Comparison of ENCODE assay signal across 8 mouse cellular contexts in the genomic region with DNA sequence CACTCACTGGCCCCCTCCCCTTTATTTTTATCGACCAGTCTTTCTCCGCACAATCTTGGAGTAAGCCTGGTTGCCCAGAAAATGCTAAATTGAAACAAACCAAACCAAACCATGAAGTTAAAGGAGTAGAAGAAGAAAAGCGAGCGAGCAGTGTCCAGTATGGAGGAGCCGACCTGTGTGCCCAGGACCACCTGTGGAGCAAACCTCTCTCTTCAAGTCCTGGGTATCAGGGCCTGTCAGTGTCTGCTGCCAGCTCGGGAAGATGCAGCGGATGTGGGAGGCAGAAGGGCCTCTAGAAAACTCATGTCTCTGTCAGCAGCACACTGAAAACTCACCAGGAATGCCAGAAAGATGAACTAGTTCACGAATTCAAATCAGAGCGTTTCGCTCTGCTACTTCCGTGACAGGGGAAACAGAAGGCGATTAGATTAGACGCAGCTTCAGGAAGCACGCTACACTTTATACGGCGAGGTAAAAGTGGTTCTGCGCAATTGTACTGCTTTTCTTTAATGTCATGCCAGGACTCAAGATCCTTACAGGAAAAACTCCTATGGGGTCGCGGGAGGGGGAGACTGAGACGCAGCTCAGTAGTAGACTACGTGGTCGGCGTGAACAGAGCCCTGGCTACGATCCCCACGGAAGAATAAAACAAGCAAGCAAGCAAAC. TPM values are rescaled to one million over a fixed set of nuclear protein-coding genes. Genes with fewer than 3 reads are reported as not detected.
A peak's percentile ranks its signal among the peaks of the same experiment; 100 is the strongest.
DNase-seq lines count a peak whose midpoint lies in the region; ATAC-seq and TF ChIP-seq lines count a peak whose summit lies in the region.

No protein-coding gene starts in this region.

- H3K9ac ChIP-seq in heart, postnatal 0 days (replicated peaks; ENCODE audit: low read depth, low read length) = peak overlapping the region; percentile 43
- no peak overlapping the region; the same call in 1 of the 2 replicates for H3K9ac ChIP-seq in liver, postnatal 0 days (replicated peaks)

- TF ChIP-seq EP300 in heart, postnatal 0 days (IDR thresholded peaks at IDR 0.05; ENCODE audit: low read depth) = peak; percentile 62; the same call in 1 of the 2 replicates
- TF ChIP-seq EP300 in liver, postnatal 0 days (IDR thresholded peaks at IDR 0.05; ENCODE audit: low read depth) = peak; percentile 55; the same call in 1 of the 2 replicates

- peaks cover 4% of the 10 kb centered on the region; the same call in 1 of the 2 replicates for H3K4me1 ChIP-seq in brown adipose tissue, adult 24 weeks (ENCODE audit: control insufficient read depth, insufficient read depth, insufficient read length, low read length)
- H3K4me1 ChIP-seq in heart, postnatal 0 days (ENCODE audit: control insufficient read depth, insufficient read depth) = no peaks in the 10 kb centered on the region
- peaks cover 10% of the 10 kb centered on the region; the same call in 1 of the 2 replicates for H3K4me1 ChIP-seq in liver, postnatal 0 days (ENCODE audit: insufficient read depth)

- H3K9me3 ChIP-seq in heart, postnatal 0 days (replicated peaks; ENCODE audit: control insufficient read depth, low read length) = no peaks in the 10 kb centered on the region
- H3K9me3 ChIP-seq in liver, postnatal 0 days (ENCODE audit: low read length) = no peaks in the 10 kb centered on the region

- DNase-seq in retina, embryonic 14.5 days (ENCODE audit: low spot score) = peak; percentile 39
- DNase-seq in retina, postnatal 1 day = no peak
- DNase-seq in heart, postnatal 0 days (ENCODE audit: low spot score) = peak; percentile 30
- no peak for DNase-seq in liver, postnatal 0 days
- no peak for DNase-seq in left cerebral cortex, adult 9 months (ENCODE audit: low spot score in 2 of 2)
- no peak for DNase-seq in cerebellum, adult 11 months

- no peaks in the 10 kb centered on the region for H3K36me3 ChIP-seq in heart, postnatal 0 days (replicated peaks; ENCODE audit: control insufficient read depth, insufficient read depth, low read length)
- no peaks in the 10 kb centered on the region for H3K36me3 ChIP-seq in liver, postnatal 0 days (replicated peaks; ENCODE audit: insufficient read depth, low read length)

- 10% methylated on average over 25 of the region's 25 CpGs for whole genome bisulfite sequencing in heart, postnatal 0 days
- WGBS in liver, postnatal 0 days (ENCODE audit: insufficient replicate concordance) = 9% methylated on average over 25 of the region's 25 CpGs

- no peak overlapping the region for H3K27ac ChIP-seq in brown adipose tissue, adult 24 weeks (replicated peaks; ENCODE audit: low read depth, low read length)
- no peak overlapping the region for H3K27ac ChIP-seq in heart, postnatal 0 days (ENCODE audit: low read depth)
- H3K27ac ChIP-seq in liver, postnatal 0 days (ENCODE audit: low read depth) = no peak overlapping the region

- H3K4me3 ChIP-seq in brown adipose tissue, adult 24 weeks (ENCODE audit: insufficient read depth, low read depth, low read length) = peak overlapping the region; percentile 52
- peak overlapping the region; percentile 41 for H3K4me3 ChIP-seq in heart, postnatal 0 days (ENCODE audit: low read depth, low read length)
- peak overlapping the region; percentile 45 for H3K4me3 ChIP-seq in liver, postnatal 0 days (ENCODE audit: low read depth, low read length)

- peaks cover 3% of the 10 kb centered on the region; the same call in 1 of the 2 replicates for H3K27me3 ChIP-seq in heart, postnatal 0 days (ENCODE audit: control insufficient read depth, insufficient read depth, low read length)
- H3K27me3 ChIP-seq in liver, postnatal 0 days (ENCODE audit: insufficient read depth, low read length) = peaks cover 9% of the 10 kb centered on the region; the same call in 1 of the 2 replicates

- no peak for TF ChIP-seq CTCF in heart, postnatal 0 days (IDR thresholded peaks at IDR 0.05; ENCODE audit: low read depth)
- TF ChIP-seq CTCF in liver, postnatal 0 days (IDR thresholded peaks at IDR 0.05; ENCODE audit: low read depth) = no peak

- peak; percentile 25; the same call in 1 of the 2 replicates for ATAC-seq in heart, postnatal 0 days (ENCODE audit: insufficient read depth, low read depth)
- peak; percentile 41; the same call in 1 of the 2 replicates for ATAC-seq in liver, postnatal 0 days
- peak; percentile 34; the same call in 1 of the 2 replicates for ATAC-seq in neutrophil, adult 5-6 weeks (ENCODE audit: extremely low read depth, insufficient number of reproducible peaks, low FRiP score, poor library complexity, severe bottlenecking)

- H3K4me2 ChIP-seq in heart, postnatal 0 days (ENCODE audit: low read depth, low read length) = peak overlapping the region; percentile 91
- peak overlapping the region; percentile 86 for H3K4me2 ChIP-seq in liver, postnatal 0 days (ENCODE audit: low read depth, low read length)

RNA-seq across cellular contexts. Expression of gene Pou2f1, which starts 45.2 kb away (rescaled TPM):
- 3.7 and 4.0 TPM in 2 replicates for polyA plus RNA-seq in brown adipose tissue, adult 24 weeks (2012; ENCODE audit: insufficient read depth, insufficient read length, missing spikeins)
- 15.3 and 27.0 TPM in 2 replicates for total RNA-seq in heart, postnatal 0 days (2014; rRNA removed; ENCODE audit: low replicate concordance)
- 5.2 and 5.7 TPM in 2 replicates for polyA plus RNA-seq in heart, postnatal 0 days (2015; fragmentation: Nextera tagmentation; extraction: Ambion mirVana)
- 3.3 and 3.4 TPM in 2 replicates for polyA plus RNA-seq in liver, postnatal 0 days (2015; fragmentation: Nextera tagmentation; extraction: Ambion mirVana)
- total RNA-seq in neutrophil, adult 5-6 weeks (2017) = 36.8 and 50.4 TPM in 2 replicates

Comparison
In these comparisons a context has a peak if more than half of its experiments do, and no peak if none do; other contexts are left out.
1. DNase-seq: peak in retina, embryonic 14.5 days (single experiment) and heart, postnatal 0 days (single experiment); none in retina, postnatal 1 day (single experiment), liver, postnatal 0 days (single experiment), left cerebral cortex, adult 9 months (0 of 2) and cerebellum, adult 11 months (single experiment).
2. Peak in every context shown above with its lines, with median percentiles within 50 percentile points of each other: H3K4me3 ChIP-seq and ATAC-seq.